Mouse (Mus musculus) forebrain, embryonic 11.5 days (tissue): ENCODE data around the gene Gm21760. TPM values are rescaled to one million over a fixed set of nuclear protein-coding genes. Genes with fewer than 3 reads are reported as not detected.
"Not testable (repeated sequence)": the region's sequence is repeated elsewhere in the genome, so short reads cannot be mapped to it uniquely, and the experiment has no call there.

Experiments
- ATAC-seq: fragments of 200-750 bp; cut with Nextera tagmentation; replicated peaks from 2 replicates; pipeline ENCODE4 v1.8.0; 2017; ENCODE audit warnings: moderate TSS enrichment; ENCODE audit not compliant: low FRiP score
- DNase-seq: peaks from one replicate; pipeline ENCODE4 v3.0.0-alpha.2; 2017; ENCODE audit warnings: low spot score
- H3K27ac ChIP-seq: fragments of 300-500 bp; sonication (generic); 2 replicates; pipeline ENCODE4 v1.5.1; 2014; ENCODE audit warnings: low read depth, low read length
- H3K27me3 ChIP-seq: fragments of 300-500 bp; sonication (generic); 2 replicates; pipeline ENCODE4 v1.6.1; 2014; ENCODE audit warnings: mild to moderate bottlenecking, low read length, mixed read lengths; ENCODE audit not compliant: control insufficient read depth, insufficient read depth
- H3K36me3 ChIP-seq: fragments of 300-500 bp; sonication (generic); 2 replicates; pipeline ENCODE4 v1.6.1; 2014; ENCODE audit warnings: mild to moderate bottlenecking, low read length, moderate library complexity, mixed read lengths; ENCODE audit not compliant: control insufficient read depth, insufficient read depth
- H3K4me1 ChIP-seq: fragments of 300-500 bp; sonication (generic); replicated peaks from 2 replicates; pipeline ENCODE4 v1.6.1; 2014; ENCODE audit warnings: low read length, mixed read lengths; ENCODE audit not compliant: control insufficient read depth, insufficient read depth
- H3K4me2 ChIP-seq: fragments of 300-500 bp; sonication (generic); 2 replicates; pipeline ENCODE4 v1.6.1; 2014; ENCODE audit warnings: low read depth, mild to moderate bottlenecking, low read length, moderate library complexity, mixed read lengths; ENCODE audit not compliant: severe bottlenecking
- H3K4me3 ChIP-seq: fragments of 300-500 bp; sonication (generic); 2 replicates; pipeline ENCODE4 v1.5.1; 2014; ENCODE audit warnings: low read depth, low read length
- H3K9ac ChIP-seq: fragments of 300-500 bp; sonication (generic); 2 replicates; pipeline ENCODE4 v1.6.1; 2014; ENCODE audit warnings: low read length
- H3K9me3 ChIP-seq: fragments of 300-500 bp; sonication (generic); 2 replicates; pipeline ENCODE4 v1.6.1; 2016; ENCODE audit warnings: low read length, mixed read lengths; ENCODE audit not compliant: control insufficient read depth
- WGBS: fragments of 180-500 bp; shearing (Covaris S2); extraction: QIAGEN DNeasy Blood & Tissue Kit; methylation state at CpG from one replicate; pipeline ENCODE4 v1.1.7; 2014; 5-methylcytosine and 5-hydroxymethylcytosine counted together
- polyA plus RNA-seq: library from polyadenylated mRNA; unstranded; fragments of >200 nt; fragmentation: Nextera tagmentation; extraction: Ambion mirVana; gene quantifications from 2 replicates; pipeline ENCODE4 v1.2.1, GENCODE M21; 2014

The Gm21760 gene
- polyA plus RNA-seq = not detected in 2 replicates

- H3K4me1 ChIP-seq, ATAC-seq, H3K9ac ChIP-seq, H3K9me3 ChIP-seq, H3K27ac ChIP-seq, H3K4me3 ChIP-seq, H3K27me3 ChIP-seq, H3K4me2 ChIP-seq, DNase-seq, H3K36me3 ChIP-seq: not testable (repeated sequence)
- WGBS = no CpG with 5 or more reads among the region's 6 CpGs
These were observed at the start of gene Gm21760 for GRCm38 (mm10) chrY:80133479-80133878. Gm21760 (plus strand) TSS chrY:80133779.
